Mouse (Mus musculus) layer of hippocampus, postnatal 25 days (tissue): Measurements from ENCODE around the gene Lrrc75a. TPM values are rescaled to one million over a fixed set of nuclear protein-coding genes. Genes with fewer than 3 reads are reported as not detected.
A peak's percentile ranks its signal among the peaks of the same experiment; 100 is the strongest.

ENCODE experiments used
- DNase-seq, 2 experiments: peaks; one replicate each; pipeline ENCODE4 v3.0.0; 2022; ENCODE audit warnings: mixed read lengths in 2 of 2, low spot score in 1 of 2; ENCODE audit errors: extremely low spot score in 1 of 2
- total RNA-seq, 2 experiments: library from RNA; stranded (reverse); gene quantifications; 2 replicates each; pipeline ENCODE4 v1.2.3; 2021

Gene Lrrc75a
- total RNA-seq, 2 experiments from 2014 or later: 8.1 to 9.9 TPM

GRCm38 (mm10) chr11:62601732-62602618, 46.3 kb downstream of the Lrrc75a start:
- no peak for DNase-seq

GRCm38 (mm10) chr11:62598571-62598970, 49.8 kb downstream of the Lrrc75a start:
- no peak for DNase-seq

- DNase-seq: no peak
These were observed 56.3 kb downstream of the Lrrc75a start for GRCm38 (mm10) chr11:62591904-62592575.

DNA sequence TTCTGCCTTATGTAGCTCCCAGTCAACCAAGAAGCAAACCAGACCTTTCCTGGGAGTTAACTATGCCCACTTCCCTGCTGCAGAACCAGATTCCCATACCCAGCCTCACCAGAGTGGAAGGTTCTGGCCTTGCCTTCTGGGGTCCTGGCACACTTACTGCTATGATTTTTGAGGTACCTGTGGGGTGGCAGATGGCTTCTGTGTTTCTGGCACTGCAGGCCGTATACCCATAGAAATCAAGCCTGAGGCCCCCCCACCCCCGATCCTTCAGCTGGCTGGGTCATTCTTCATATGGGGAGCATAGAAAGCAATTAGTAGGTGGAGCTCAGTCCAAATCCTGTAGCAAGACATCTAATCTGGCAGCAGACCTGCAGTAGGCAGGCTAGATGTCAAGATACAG, 57.3 kb downstream of the Lrrc75a start:
- DNase-seq: no peak

DNA sequence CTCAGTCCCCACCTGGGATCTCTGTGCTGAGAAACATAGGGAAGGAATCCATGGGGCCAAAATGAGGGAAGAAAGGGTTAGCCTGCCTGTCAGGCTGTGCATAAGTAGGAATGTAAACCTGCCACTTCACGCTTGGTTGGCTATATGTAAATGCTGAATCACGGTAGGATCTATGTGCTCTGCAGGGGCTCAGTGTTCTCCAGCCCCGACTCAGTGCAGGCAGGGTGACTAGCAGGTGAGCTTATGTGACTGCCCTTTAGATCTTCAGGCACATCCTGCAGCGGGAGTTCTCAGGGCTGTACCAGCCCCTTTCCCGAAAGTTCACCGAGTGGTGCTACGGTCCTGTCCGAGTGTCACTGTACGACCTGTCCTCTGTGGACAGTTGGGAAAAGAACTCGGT, 58.9 kb downstream of the Lrrc75a start:
- no peak for DNase-seq

DNA sequence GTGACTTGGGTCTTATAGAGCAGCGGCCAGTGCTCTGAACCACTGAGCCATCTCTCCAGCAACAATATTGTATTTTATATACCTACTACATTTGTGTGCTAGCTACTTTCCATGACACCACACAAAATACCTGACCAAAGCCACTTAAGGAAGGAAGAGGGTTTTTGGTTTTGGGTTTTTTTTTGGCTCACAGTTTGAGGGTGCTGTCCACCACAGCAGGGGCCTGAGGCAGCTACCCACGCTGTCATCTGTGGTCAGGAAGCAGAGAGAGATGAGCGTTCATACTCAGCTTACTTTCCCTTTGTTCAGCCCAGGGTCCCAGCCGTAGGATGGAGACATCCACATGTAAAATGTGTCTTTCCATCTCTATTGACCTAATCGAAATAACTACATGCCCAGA, 61.3 kb downstream of the Lrrc75a start:
- no peak for DNase-seq

DNA sequence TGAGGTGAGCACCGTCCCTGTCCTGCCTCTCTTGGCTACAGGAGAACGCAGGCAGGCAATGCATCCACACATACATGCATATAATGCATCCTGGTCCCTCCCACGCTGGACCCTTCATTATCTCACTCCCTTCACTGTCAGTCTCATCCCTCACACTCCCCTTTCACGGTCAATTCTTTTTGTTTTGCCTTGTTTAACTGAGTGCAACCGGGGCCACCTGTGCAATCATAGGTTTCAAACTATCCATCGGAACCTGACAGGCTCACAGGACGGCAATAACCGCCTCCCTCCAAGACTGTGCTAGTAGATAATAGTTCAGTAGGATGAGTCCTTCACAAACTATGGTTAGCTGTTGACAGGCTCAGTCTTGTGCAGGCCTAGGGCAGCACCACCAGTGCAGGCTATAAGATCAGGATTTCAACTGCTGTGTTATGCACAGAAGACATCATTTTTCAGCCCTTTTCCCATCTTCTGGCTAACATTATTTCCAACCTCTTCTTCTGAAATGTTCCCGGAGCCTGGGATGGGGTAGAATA, 63.6 kb downstream of the Lrrc75a start:
- DNase-seq: no peak

GRCm38 (mm10) chr11:62583031-62583430, 65.3 kb downstream of the Lrrc75a start:
- DNase-seq: no peak

GRCm38 (mm10) chr11:62576530-62577152, 71.7 kb downstream of the Lrrc75a start:
- peak; percentile 13 to 25 for DNase-seq

GRCm38 (mm10) chr11:62575659-62576438, 72.5 kb downstream of the Lrrc75a start:
- peak; percentile 31 to 38 for DNase-seq

DNA sequence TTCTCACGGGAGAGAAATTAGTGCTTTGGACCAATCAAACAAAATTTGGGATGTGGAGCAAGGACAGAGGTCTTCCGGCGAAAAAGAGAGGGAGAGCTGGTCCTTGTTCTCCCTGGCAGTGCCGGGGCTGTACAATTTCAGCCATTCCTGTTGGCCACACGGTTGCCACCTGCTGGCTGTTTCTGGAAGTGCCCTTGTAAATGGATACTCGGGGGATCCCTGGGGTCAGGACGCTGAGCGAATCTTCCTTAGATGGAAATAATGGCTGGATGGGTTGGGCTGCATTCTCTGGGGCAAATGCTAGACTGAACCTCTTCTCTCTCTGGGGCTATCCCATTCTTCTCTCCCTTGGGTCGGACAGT, 73.0 kb downstream of the Lrrc75a start:
- peak; percentile 77 to 96 for DNase-seq

GRCm38 (mm10) chr11:62574703-62575085, 73.6 kb downstream of the Lrrc75a start:
- DNase-seq: no peak

DNA sequence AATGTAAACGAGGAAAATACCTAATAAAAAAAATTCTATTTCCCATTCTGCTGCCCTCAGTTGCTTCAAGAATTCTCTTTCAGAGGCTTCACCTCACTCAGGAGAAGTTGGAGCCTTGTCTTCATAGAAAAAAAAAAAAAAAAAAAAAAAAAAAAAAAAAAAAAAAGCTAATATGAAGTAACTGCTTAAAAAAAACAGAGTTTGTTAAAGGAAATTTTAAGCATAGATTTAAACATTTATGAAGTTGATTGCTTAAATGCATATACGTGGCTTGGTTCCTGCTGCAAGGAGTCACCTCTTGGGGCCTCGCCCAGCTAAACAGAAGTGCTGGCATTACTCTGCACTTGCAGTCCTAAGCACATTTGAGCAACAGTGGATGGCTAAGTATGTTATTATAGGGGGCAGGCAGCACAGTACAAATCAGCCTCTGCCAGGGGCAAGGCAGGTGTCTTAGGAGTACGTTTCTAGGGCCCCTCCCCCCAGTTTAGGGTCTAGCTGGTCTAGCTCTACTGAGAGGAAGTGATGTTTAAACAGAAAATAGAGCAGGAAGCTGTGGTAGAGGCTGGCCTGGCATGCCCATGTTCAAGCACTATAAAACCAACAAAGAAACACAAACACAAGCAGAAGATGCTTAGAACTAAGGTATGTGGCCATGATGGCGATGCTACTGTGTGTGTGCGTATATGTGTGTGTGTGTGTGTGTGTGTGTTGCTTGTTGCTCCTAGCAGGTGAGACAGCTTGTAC, 74.2 kb downstream of the Lrrc75a start, which contains the start of gene Trpv2:
Trpv2 (plus strand) TSS at position 528 of the 744 bp plus-strand sequence.
- no peak for DNase-seq

DNA sequence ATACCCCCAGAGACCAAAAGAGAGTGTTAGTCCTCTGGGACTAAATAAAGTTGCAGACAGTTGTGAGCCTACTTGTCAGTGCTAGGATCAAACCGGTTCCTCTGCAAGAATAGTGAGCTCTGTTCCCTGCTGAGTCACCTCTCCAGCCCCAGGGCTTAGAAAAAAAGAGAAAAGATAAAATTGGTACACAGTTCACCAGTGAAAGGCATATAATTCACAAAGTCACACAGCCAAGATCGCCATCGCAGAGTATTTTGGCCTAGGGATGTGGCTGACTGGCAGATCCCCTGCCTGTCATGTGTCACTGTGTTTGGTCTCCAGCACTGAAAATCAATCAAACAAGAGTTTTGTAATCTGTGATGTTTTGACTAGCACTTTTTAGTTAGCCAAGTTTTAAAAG, 80.0 kb downstream of the Lrrc75a start:
- no peak for DNase-seq

DNA sequence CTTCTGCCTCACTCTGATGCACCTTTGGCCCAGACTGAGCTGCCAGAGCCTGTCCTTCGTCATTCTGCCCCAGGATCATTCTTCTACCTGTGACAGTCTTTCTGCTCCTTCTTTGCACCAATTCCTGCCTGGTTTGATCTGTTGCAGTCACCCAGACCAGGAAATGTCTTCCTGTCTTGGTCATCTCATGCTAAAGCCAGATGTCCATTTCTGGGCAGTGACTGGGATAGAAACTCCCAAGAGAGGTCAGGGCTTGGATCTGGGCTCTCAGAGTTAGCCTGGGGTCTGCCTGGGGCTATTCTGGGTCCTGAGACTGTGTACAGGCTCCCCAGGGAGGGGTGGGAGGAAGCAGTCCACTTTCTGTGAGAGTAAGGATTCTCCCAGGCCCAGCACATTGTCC, 82.1 kb downstream of the Lrrc75a start:
- no peak for DNase-seq

DNA sequence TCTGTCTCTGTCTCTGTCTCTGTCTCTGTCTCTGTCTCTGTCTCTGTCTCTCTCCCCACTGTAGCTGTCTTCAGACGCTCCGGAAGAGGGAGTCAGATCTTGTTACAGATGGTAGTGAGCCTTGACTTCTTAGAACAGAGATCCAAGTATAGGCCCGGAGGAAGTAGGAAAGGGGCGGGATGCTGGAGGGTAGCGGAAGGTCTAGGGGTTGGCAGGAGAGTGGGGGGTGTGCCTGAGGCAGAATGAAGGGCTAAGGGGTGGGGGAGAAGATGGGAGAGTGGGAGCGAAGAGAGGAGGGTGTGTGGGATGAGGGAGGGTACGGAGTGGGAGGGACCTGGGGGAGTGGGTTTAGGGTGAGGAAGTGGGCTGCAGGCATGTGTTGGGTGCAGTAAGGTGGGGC, 82.6 kb downstream of the Lrrc75a start:
- DNase-seq: no peak

DNA sequence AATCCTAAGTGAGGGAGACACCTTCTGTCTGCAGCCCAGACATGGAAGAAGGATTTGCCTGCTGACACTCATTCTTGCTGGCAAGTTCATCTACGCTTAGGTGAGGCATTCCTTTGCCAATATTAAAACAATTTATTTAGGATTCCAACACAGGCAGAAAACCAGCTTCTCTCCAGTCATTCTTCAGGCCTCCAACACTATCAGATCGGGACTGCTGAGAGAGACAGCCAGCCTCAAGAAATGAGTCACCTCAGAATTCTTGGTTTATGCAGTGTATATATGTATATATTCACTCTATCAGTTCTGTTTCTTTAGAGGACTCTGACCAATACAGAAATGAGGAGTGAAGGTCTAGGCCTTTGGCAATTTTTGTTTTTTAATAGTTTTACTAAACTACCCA, 84.7 kb downstream of the Lrrc75a start:
- no peak for DNase-seq

DNA sequence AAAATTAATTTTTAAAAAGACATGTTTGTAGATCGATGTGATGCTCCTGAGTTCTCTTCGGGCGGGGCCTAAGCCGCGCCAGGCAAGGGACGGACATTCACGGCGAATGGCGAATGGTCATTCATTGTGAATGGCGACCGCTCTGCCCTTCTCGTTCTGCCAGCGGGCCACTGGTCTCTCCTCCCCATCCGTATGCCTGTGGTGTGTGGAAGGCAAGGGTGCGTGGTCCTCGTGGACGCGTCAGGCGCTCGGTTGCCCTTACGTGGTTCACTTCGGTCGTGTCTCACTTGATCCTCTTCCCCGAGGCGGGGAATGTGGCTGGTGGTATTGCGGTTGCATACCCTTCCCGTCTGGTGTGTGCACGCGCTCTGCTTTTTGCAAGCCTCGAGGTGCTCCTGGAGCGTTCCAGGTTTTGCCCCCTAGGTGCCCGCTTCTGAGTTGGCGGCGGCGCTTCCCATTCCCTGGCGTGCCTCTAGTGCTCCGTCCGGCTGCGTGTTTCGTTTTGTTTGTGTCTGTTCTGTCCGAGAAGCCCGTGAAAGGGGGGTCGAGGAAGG, 87.8 kb downstream of the Lrrc75a start:
- no peak for DNase-seq

DNA sequence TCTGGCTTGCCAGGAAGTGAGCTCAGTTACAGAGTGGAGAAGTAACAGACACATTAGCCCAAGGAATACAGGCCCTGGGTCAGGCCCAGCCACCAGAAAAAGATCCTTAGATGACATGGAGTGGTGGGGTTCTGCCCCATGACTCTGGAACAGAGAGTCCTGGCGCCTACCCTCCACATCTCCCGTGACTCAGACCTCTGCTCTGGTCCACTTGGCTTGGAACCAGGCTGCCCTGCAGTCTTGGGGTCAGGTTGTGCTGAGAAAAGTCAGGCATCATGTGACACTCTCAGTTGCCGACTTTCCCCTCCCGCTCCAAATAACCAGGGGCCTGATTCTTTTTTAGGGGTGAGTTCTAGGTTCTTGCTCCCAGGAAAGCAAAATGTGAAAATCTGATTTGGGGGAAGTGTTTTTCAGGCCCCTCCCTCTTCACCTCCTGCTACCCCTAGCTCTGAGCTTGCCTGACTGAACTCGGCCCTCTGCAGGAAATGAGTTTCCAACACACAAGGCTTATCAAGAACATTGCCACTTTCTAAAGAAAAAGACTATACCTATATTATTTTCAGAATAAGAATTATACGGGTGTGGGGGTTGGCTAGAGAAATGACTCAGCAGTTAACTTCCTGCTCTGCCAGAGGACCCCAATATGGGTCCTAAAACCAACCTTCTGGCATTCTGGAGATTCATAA, 89.2 kb downstream of the Lrrc75a start:
- DNase-seq: no peak
